Mouse (Mus musculus): ENCODE measurements at regions not wholly inside any gene's neighbourhood (a gene's known extent, or its start where the extent isn't known, plus 50 kb on each side); places are given as distances from the start of the nearest gene placed in this dataset.

- DNase-seq (ENCODE audit: low spot score in 2 of 2) = no peak
Measured at GRCm38 (mm10) chr17:62546286-62546685, 334.8 kb downstream of the Efna5 start.

GRCm38 (mm10) chr17:62545330-62545729 lies 335.8 kb downstream of the Efna5 start:
- DNase-seq (ENCODE audit: low spot score in 2 of 2) = peak; percentile 44 to 62

- no peak for DNase-seq (ENCODE audit: low spot score in 2 of 2)
Measured at GRCm38 (mm10) chr17:62543056-62543975, 337.8 kb downstream of the Efna5 start.

GRCm38 (mm10) chr17:62529911-62530310 lies 351.2 kb downstream of the Efna5 start:
- no peak for DNase-seq (ENCODE audit: low spot score in 2 of 2)

GRCm38 (mm10) chr17:62527556-62527955 lies 353.6 kb downstream of the Efna5 start:
- DNase-seq (ENCODE audit: low spot score in 2 of 2) = no peak

- no peak for DNase-seq (ENCODE audit: low spot score in 2 of 2)
Measured at GRCm38 (mm10) chr17:62513635-62514034, 367.5 kb downstream of the Efna5 start.

GRCm38 (mm10) chr17:62510184-62510583 lies 370.9 kb downstream of the Efna5 start:
- DNase-seq (ENCODE audit: low spot score in 2 of 2) = no peak

- no peak for DNase-seq (ENCODE audit: low spot score in 2 of 2)
Measured at GRCm38 (mm10) chr17:62507766-62508485, 373.2 kb downstream of the Efna5 start.

- no peak for DNase-seq (ENCODE audit: low spot score in 2 of 2)
Measured at GRCm38 (mm10) chr17:62504691-62505090, 376.4 kb downstream of the Efna5 start.

- peak; percentile 40 to 62 for DNase-seq (ENCODE audit: low spot score in 2 of 2)
Measured at GRCm38 (mm10) chr17:62470739-62471138, 410.4 kb downstream of the Efna5 start.

- DNase-seq (ENCODE audit: low spot score in 2 of 2) = no peak
Measured at GRCm38 (mm10) chr17:62469367-62469766, 411.8 kb downstream of the Efna5 start.

- no peak for DNase-seq (ENCODE audit: low spot score in 2 of 2)
Measured at GRCm38 (mm10) chr17:62468859-62469258, 412.3 kb downstream of the Efna5 start.

- no peak for DNase-seq (ENCODE audit: low spot score in 2 of 2)
Measured at GRCm38 (mm10) chr17:62467072-62467471, 414.0 kb downstream of the Efna5 start.

GRCm38 (mm10) chr17:62464994-62465393 lies 416.1 kb downstream of the Efna5 start:
- no peak for DNase-seq (ENCODE audit: low spot score in 2 of 2)

- no peak for DNase-seq (ENCODE audit: low spot score in 2 of 2)
Measured at GRCm38 (mm10) chr17:62464228-62464627, 416.9 kb downstream of the Efna5 start.

GRCm38 (mm10) chr17:62461304-62462245 lies 419.5 kb downstream of the Efna5 start:
- no peak for DNase-seq (ENCODE audit: low spot score in 2 of 2)

GRCm38 (mm10) chr17:62458964-62459363 lies 422.2 kb downstream of the Efna5 start:
- peak; percentile 31 to 61 for DNase-seq (ENCODE audit: low spot score in 2 of 2)

GRCm38 (mm10) chr17:62438045-62438444 lies 443.1 kb downstream of the Efna5 start:
- no peak for DNase-seq (ENCODE audit: low spot score in 2 of 2)

GRCm38 (mm10) chr17:62436044-62436443 lies 445.1 kb downstream of the Efna5 start:
- no peak for DNase-seq (ENCODE audit: low spot score in 2 of 2)

- DNase-seq (ENCODE audit: low spot score in 2 of 2) = no peak
Measured at GRCm38 (mm10) chr17:62423476-62424385, 457.4 kb downstream of the Efna5 start.

GRCm38 (mm10) chr17:62417584-62417983 lies 463.5 kb downstream of the Efna5 start:
- DNase-seq (ENCODE audit: low spot score in 2 of 2) = no peak
